Mouse (Mus musculus) testis, adult 2 months (tissue): ENCODE measurements around the gene Rragd. TPM values are rescaled to one million over a fixed set of nuclear protein-coding genes. Genes with fewer than 3 reads are reported as not detected.

Source experiments
- H3K27ac ChIP-seq: fragments of 200-500 bp; 2 replicates; pipeline ENCODE4 v1.5.1; 2012; ENCODE audit warnings: low read depth, low read length; ENCODE audit not compliant: control insufficient read depth, insufficient read depth
- H3K27me3 ChIP-seq: fragments of 200-500 bp; 2 replicates; pipeline ENCODE4 v1.6.1; 2012; ENCODE audit warnings: mild to moderate bottlenecking, low read length, moderate library complexity; ENCODE audit not compliant: control insufficient read depth, insufficient read depth
- H3K36me3 ChIP-seq: fragments of 200-500 bp; 2 replicates; pipeline ENCODE4 v1.6.1; 2012; ENCODE audit warnings: mild to moderate bottlenecking, low read length; ENCODE audit not compliant: control insufficient read depth, insufficient read depth
- H3K4me1 ChIP-seq: fragments of 200-500 bp; 2 replicates; pipeline ENCODE4 v1.6.1; 2012; ENCODE audit warnings: low read length; ENCODE audit not compliant: control insufficient read depth, insufficient read depth
- H3K4me3 ChIP-seq: fragments of 200-500 bp; 2 replicates; pipeline ENCODE4 v1.5.1; 2012; ENCODE audit warnings: low read depth, mild to moderate bottlenecking, low read length, moderate library complexity, mixed read lengths; ENCODE audit not compliant: control insufficient read depth
- CTCF ChIP-seq: fragments of 200-500 bp; IDR thresholded peaks from 2 replicates; pipeline ENCODE4 v1.5.1; 2012; ENCODE audit warnings: low read depth, mild to moderate bottlenecking, inconsistent platforms, low read length, moderate library complexity; ENCODE audit not compliant: control insufficient read depth, insufficient read depth, insufficient replicate concordance
- POLR2A ChIP-seq: fragments of 200-500 bp; IDR thresholded peaks from 2 replicates; pipeline ENCODE4 v1.6.1; 2012; ENCODE audit warnings: low read depth, mild to moderate bottlenecking, inconsistent platforms, low read length, moderate library complexity; ENCODE audit not compliant: control insufficient read depth
- polyA plus RNA-seq: library from polyadenylated mRNA; depleted of rRNA; stranded (reverse); fragments of >200 nt; gene quantifications from 2 replicates; pipeline ENCODE4 v1.2.3, GENCODE M21; 2012

Rragd gene
- polyA plus RNA-seq, 1 experiment, result 2.6 TPM

DNA sequence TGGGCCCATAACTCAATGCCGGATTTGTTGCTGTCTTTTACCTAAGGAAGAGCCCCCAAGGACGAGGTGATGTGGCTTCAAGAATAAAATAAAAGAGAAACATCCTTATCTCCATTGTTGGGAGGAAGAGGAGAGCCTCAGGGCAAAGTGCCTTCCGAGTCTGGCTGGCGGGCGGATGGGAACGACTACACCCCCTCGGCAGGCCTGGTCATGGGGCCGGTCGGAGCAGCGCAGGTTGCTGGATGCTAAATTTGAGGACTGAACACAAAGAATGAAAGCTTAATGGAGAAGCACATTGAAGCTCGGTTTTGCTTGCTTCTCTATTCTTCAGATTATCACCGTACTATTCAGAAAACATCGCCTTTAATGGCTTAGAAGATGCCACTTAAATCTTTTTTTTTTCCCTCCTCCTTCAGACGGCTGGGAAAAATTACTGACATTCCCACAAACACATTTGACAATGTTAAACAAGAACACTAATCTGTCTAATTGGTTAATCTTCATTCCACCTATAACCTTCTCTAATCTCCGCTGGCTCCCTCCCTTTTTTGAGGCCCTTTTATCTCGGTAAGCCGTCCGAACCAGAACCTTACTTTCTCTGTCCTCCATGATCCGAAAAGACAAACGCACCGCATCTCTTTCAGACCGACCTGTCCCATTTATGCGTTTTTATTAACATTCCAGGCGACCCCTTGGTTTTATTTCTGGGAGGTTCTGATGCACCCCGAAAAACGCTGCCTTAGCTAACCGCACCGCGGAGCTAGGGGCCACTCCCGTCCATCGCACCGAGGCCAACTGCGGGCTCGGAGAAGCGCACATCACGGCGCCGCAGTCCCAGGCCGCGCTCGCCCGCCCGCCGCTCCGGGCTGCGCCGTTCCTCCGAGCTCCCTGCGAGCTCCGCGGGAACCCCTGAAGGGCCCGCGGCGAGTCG, 47.7 kb downstream of the Rragd start:
- Histone ChIP-seq H3K4me3 (peak overlapping the region; percentile 97), H3K36me3 (peaks cover 2% of the 10 kb centered on the region), H3K27me3 (no peaks in the 10 kb centered on the region), H3K4me1 (peaks cover 2% of the 10 kb centered on the region; the same call in 1 of the 2 replicates), H3K27ac (peak overlapping the region; percentile 96)
- no peak for TF ChIP-seq POLR2A
- TF ChIP-seq CTCF, result no peak

DNA sequence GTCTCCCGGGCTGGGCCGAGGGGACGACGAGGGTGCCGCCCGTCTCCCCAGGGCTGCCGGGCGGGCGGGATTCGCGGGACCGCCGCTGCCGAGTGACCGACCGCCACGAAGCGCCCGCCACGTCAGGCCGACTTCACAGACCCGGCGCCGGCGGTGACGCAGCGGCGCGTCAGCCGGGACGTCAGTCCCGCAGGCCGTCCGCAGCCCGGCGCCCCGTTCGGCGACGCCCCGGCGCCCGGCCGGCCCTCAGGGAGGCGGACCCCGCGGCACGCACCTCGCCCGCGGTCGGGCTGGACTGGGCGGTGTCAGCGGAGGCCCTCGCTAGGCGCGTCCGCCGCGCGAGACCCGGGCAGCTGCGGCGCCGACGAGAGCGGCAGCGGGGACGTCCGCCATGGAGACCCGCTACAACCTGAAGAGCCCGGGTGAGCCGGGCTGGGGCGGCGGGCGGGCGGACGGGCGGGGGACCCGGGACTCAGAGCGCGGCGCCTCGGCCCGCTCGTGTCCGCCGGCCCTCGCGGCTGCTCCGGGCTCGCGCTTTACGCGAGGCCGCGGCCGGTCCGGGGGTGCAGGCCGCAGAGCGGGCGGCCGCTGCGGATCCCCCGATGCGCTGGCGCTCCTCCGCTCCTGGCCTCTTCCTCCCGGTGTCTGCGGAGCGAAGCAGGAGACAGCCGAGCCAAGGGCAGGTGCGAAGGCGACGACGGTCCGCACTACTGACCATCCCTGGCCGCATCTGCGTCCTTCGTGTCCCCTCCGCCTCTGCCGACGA, 48.5 kb downstream of the Rragd start, which contains the start of gene Ube2j1:
Gene Ube2j1 (plus strand): TSS at position 222 of the 766 bp plus-strand sequence.
- Histone ChIP-seq H3K4me3 (peak within 1 kb of the TSS; percentile 97), H3K4me1 (peaks cover 2% of the 10 kb centered on the region; the same call in 1 of the 2 replicates), H3K27ac (peak within 1 kb of the TSS; percentile 96), H3K36me3 (peaks cover 2% of the 10 kb centered on the region), H3K27me3 (no peaks in the 10 kb centered on the region)
- TF ChIP-seq POLR2A (peak; percentile 90), CTCF (no peak)

DNA sequence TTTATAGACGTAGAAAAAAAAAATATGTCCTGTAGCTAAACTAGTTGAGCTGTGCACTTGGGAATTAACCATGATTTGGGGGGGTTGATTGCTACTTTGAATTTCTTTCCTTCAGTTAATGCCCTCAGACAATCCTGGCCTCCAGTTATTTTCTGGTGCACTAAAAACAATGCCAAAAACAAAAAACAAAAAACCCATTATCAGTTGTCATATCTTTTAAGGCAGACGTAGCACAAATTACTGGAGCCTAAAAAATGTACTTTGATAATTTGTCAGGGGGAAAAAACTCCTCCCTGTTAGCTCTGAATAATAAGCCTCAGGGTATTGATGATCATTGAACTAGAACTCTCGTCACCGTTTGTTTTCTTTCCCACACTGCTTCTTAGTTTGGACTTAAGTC, 49.2 kb downstream of the Rragd start:
- Histone ChIP-seq H3K36me3 (peaks cover 2% of the 10 kb centered on the region), H3K27me3 (no peaks in the 10 kb centered on the region), H3K4me3 (peak overlapping the region; percentile 97), H3K27ac (peak overlapping the region; percentile 96), H3K4me1 (peaks cover 2% of the 10 kb centered on the region; the same call in 1 of the 2 replicates)
- TF ChIP-seq CTCF (no peak), POLR2A (no peak)

DNA sequence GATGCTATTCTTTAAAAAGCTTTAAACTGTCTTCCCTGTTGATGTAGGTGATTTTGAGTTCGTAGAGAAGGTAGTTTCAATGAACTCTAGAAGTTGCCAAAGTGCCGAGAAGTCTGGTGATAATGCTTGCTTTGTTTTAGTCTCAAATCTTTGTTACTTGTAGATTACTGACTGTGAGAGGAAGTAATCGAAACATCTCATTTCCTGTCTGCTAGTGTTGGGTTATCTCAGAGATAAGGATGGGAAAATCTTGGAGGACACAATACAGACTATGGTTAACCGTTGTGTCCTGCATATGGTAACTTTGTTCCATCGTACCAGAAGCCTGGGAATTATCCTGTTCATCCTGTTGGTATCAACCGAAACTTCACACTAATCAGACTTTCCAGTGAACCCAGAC, 50.7 kb downstream of the Rragd start:
- TF ChIP-seq POLR2A (no peak), CTCF (no peak)
- Histone ChIP-seq H3K4me3 (no peak overlapping the region), H3K27me3 (no peaks in the 10 kb centered on the region), H3K4me1 (peaks cover 2% of the 10 kb centered on the region; the same call in 1 of the 2 replicates), H3K27ac (no peak overlapping the region), H3K36me3 (no peaks in the 10 kb centered on the region)

DNA sequence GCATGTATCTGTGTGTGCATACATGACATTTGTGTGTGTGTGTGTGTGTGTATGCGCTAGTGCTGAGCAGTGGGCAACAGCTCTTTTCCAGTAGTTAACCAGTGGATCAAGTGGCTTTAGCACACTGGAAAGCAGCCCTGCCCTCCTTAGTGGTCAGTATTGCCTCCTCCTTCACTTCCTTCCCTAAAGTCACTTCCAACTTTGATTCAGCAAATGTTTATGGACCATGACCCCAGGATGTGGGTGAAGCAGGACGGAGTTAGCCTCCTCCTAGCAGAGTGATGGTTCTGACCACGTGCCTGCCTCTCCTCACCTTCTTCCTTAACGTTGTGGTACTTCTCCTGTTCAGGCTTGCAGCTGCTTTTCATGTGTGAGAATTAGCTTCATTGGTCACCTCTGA, 57.0 kb downstream of the Rragd start:
- H3K4me3 ChIP-seq, result no peak overlapping the region
- TF ChIP-seq POLR2A, result no peak
- no peak for TF ChIP-seq CTCF
- H3K36me3 ChIP-seq, result peaks cover 2% of the 10 kb centered on the region; the same call in 1 of the 2 replicates
- no peaks in the 10 kb centered on the region for H3K4me1 ChIP-seq
- H3K27me3 ChIP-seq, result no peaks in the 10 kb centered on the region
- H3K27ac ChIP-seq, result no peak overlapping the region

DNA sequence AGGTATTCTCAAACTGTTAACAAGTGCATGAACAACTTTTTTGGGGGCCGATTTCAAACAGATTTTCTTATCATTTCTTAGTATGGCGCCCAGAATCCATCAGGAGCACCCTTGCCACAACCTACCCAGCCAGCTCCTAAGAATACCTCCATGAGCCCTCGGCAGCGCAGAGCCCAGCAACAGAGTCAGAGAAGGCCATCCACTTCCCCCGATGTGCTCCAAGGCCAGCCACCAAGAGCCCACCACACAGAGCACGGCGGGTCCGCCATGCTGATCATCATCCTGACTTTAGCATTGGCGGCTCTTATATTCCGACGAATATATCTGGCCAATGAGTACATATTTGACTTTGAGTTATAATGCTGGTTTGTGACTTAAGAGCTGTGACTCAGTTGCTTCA, 66.8 kb downstream of the Rragd start:
- Histone ChIP-seq H3K4me1 (no peaks in the 10 kb centered on the region), H3K36me3 (peaks cover 2% of the 10 kb centered on the region; the same call in 1 of the 2 replicates), H3K27ac (no peak overlapping the region), H3K4me3 (no peak overlapping the region), H3K27me3 (no peaks in the 10 kb centered on the region)
- TF ChIP-seq POLR2A (no peak), CTCF (no peak)

DNA sequence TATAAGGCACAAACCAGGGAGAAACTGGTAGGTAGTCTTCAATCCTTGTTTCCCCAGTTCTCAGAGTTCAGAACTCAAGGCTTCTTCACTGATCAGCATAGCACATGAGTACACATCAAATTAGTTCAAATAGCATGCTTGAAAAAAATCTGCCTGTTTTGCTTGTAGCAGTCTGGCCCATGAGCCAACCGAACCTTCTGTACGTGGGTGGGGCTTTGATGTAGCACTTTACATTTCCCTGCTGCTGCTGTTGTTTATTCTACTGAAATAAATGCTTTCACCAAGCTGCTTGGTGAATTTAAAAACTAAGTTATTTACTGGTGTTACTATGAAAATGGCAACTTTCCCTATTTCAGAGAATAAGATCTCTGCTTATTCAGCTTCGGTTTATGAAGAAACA, 69.2 kb downstream of the Rragd start:
- TF ChIP-seq CTCF (no peak), POLR2A (no peak)
- Histone ChIP-seq H3K27me3 (no peaks in the 10 kb centered on the region), H3K36me3 (no peaks in the 10 kb centered on the region), H3K27ac (no peak overlapping the region), H3K4me3 (no peak overlapping the region), H3K4me1 (no peaks in the 10 kb centered on the region)
